Mouse (Mus musculus): Measurements from ENCODE around the gene Scly. TPM values are rescaled to one million over a fixed set of nuclear protein-coding genes. Genes with fewer than 3 reads are reported as not detected.
A peak's percentile ranks its signal among the peaks of the same experiment; 100 is the strongest.

Scly gene
- polyA plus RNA-seq, 1 experiment from 2014 or later = 11.2 TPM

DNA sequence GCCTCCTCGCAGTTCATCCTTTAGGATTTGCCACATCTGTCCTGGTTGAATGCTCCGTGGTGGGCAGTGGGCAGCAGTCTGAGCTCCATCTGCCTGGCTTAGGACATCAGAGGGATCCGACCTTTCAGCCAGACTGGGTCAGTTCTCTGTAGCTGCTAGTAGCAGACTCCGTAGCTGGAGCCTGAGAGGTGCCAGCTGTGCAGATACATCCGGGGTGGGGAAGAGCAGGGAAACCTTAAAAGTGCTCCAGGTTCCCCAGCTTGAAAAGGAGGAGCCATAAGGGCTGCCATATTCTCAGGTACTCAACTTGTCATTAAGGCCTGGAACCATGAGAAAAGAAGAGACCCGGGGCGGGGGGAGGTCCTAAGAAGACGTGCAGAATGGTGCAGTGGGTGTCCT is 67.7 kb downstream of the Scly start:
- Histone ChIP-seq H3K4me1 (ENCODE audit: control insufficient read depth, insufficient read depth, low read length) (peaks cover 4% of the 10 kb centered on the region; the same call in 1 of the 2 replicates), H3K4me3 (ENCODE audit: low read depth, low read length) (peak overlapping the region; percentile 36), H3K4me2 (ENCODE audit: low read length) (peak overlapping the region; percentile 71), H3K9ac (ENCODE audit: low read depth, low read length) (0 out of 2 replicates have a peak overlapping the region, but pooled peaks have one; percentile 45), H3K27ac (ENCODE audit: low read length) (no peak overlapping the region), H3K9me3 (replicated peaks; ENCODE audit: control insufficient read depth, low read length, poor library complexity, severe bottlenecking) (peaks cover 5% of the 10 kb centered on the region; the same call in 1 of the 2 replicates), H3K27me3 (ENCODE audit: control insufficient read depth, insufficient read depth, low read depth, low read length) (peaks cover 16% of the 10 kb centered on the region), H3K36me3 (ENCODE audit: control insufficient read depth, insufficient read depth, low read length) (0 out of 2 replicates have a peak, but pooled peaks cover 2% of the 10 kb centered on the region)
- WGBS = 26% methylated on average over 8 of the region's 8 CpGs
- no peak for ATAC-seq

DNA sequence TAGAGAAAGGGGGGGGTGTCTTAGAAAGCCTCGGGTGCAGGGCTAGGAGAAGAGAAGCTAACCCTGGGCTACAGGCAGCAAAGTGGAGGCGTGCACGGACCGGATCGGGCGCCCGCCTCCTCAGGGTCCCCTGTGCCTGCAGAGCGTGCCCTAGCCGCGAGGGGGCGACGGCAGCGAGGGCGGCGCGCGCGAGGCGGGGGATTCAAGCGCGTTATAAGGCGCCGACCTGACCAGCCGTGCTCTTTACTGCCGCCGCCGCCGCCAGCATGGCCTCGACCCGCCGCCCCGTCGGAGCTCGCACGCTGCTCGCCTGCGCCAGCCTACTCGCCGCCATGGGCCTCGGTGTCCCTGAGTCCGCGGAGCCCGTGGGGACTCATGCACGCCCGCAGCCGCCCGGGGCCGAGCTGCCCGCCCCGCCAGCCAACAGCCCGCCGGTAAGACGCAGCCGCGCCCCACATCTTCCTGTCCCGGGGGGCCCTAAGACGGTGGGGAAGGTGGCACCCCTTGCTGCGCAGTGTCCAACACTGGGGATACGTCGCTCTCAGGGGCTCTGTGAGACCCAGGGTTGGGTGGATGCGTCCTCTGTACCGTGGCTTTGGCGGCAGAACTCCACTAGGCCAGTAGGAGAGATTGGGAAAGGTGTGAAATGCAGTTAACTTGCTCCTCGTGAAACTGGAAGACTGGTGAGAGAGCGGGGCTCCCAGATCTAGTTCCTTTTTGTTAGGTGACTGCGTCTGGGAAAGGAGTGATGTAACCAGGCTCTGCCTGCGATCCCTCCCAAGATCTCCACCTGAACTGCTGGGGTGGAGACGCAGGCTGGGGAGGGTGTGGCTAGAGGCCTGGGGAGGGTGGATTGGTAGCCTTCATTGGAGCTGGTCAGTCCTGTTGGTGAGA is 68.3 kb downstream of the Scly start, which contains the start of gene Erfe:
Erfe (plus strand) TSS at position 216 of the 894 bp plus-strand sequence.
- Histone ChIP-seq H3K27ac (ENCODE audit: low read length) (no peak within 1 kb of the TSS), H3K36me3 (ENCODE audit: control insufficient read depth, insufficient read depth, low read length) (peaks cover 3% of the 10 kb centered on the region), H3K4me1 (ENCODE audit: control insufficient read depth, insufficient read depth, low read length) (peaks cover 4% of the 10 kb centered on the region; the same call in 1 of the 2 replicates), H3K27me3 (ENCODE audit: control insufficient read depth, insufficient read depth, low read depth, low read length) (peaks cover 16% of the 10 kb centered on the region), H3K9ac (ENCODE audit: low read depth, low read length) (peak within 1 kb of the TSS; percentile 45; the same call in 1 of the 2 replicates), H3K9me3 (replicated peaks; ENCODE audit: control insufficient read depth, low read length, poor library complexity, severe bottlenecking) (peaks cover 5% of the 10 kb centered on the region; the same call in 1 of the 2 replicates), H3K4me3 (ENCODE audit: low read depth, low read length) (peak within 1 kb of the TSS; percentile 36), H3K4me2 (ENCODE audit: low read length) (peak within 1 kb of the TSS; percentile 71)
- under 1% methylated on average over 52 of the region's 68 CpGs for WGBS
- ATAC-seq = peak; percentile 27; the same call in 1 of the 2 replicates

DNA sequence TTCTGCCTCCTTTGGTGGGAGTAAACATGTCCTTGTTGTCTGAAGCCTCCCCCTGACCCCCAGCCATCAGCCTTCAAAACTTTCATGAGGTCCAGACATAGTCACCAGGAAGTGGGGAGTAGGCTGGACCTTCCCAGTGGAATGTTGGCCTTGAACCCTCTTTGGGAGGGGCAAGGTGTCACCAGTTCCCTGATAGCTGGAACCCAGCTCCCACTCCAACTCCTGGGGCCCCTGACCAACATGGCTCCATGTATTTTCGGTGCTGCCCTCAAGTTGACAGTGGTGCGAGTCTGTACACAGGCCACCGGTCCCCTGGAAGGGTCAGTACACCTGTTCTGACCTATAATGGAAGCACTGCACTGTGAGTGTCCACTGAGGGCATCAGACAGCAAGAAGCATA is 69.2 kb downstream of the Scly start:
- no peak overlapping the region for H3K9ac ChIP-seq (ENCODE audit: low read depth, low read length)
- 97% methylated on average over 3 of the region's 3 CpGs for WGBS
- peaks cover 8% of the 10 kb centered on the region for H3K36me3 ChIP-seq (ENCODE audit: control insufficient read depth, insufficient read depth, low read length)
- H3K4me1 ChIP-seq (ENCODE audit: control insufficient read depth, insufficient read depth, low read length) = peaks cover 4% of the 10 kb centered on the region; the same call in 1 of the 2 replicates
- ATAC-seq = no peak
- H3K27me3 ChIP-seq (ENCODE audit: control insufficient read depth, insufficient read depth, low read depth, low read length) = peaks cover 16% of the 10 kb centered on the region
- no peak overlapping the region for H3K4me3 ChIP-seq (ENCODE audit: low read depth, low read length)
- peaks cover 5% of the 10 kb centered on the region; the same call in 1 of the 2 replicates for H3K9me3 ChIP-seq (replicated peaks; ENCODE audit: control insufficient read depth, low read length, poor library complexity, severe bottlenecking)
- no peak overlapping the region for H3K4me2 ChIP-seq (ENCODE audit: low read length)
- H3K27ac ChIP-seq (ENCODE audit: low read length) = no peak overlapping the region

GRCm38 (mm10) chr1:91369408-91369807 is 71.3 kb downstream of the Scly start:
- no peaks in the 10 kb centered on the region for H3K9me3 ChIP-seq (replicated peaks; ENCODE audit: control insufficient read depth, low read length, poor library complexity, severe bottlenecking)
- no peak overlapping the region for H3K9ac ChIP-seq (ENCODE audit: low read depth, low read length)
- no peak overlapping the region for H3K27ac ChIP-seq (ENCODE audit: low read length)
- H3K4me2 ChIP-seq (ENCODE audit: low read length) = no peak overlapping the region
- peaks cover 19% of the 10 kb centered on the region for H3K36me3 ChIP-seq (ENCODE audit: control insufficient read depth, insufficient read depth, low read length)
- H3K4me3 ChIP-seq (ENCODE audit: low read depth, low read length) = no peak overlapping the region
- H3K27me3 ChIP-seq (ENCODE audit: control insufficient read depth, insufficient read depth, low read depth, low read length) = peaks cover 16% of the 10 kb centered on the region
- peaks cover 4% of the 10 kb centered on the region; the same call in 1 of the 2 replicates for H3K4me1 ChIP-seq (ENCODE audit: control insufficient read depth, insufficient read depth, low read length)
- 72% methylated on average over 4 of the region's 4 CpGs for WGBS
- no peak for ATAC-seq

DNA sequence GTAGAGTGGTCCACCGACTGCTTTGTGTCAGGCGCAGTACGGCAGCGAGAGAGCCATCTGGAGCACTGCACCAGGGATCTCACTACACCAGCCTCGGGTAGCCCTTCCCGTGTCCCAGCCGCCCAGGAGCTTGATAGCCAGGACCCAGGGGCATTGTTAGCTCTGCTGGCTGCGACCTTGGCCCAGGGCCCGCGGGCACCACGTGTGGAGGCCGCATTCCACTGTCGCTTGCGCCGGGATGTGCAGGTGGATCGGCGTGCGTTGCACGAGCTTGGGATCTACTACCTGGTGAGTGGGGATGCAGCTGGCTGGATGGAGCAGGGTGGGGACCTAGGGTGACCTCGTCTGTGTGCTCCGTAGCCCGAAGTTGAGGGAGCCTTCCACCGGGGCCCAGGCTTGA is 71.9 kb downstream of the Scly start:
- Histone ChIP-seq H3K4me3 (ENCODE audit: low read depth, low read length) (no peak overlapping the region), H3K9me3 (replicated peaks; ENCODE audit: control insufficient read depth, low read length, poor library complexity, severe bottlenecking) (no peaks in the 10 kb centered on the region), H3K36me3 (ENCODE audit: control insufficient read depth, insufficient read depth, low read length) (peaks cover 26% of the 10 kb centered on the region), H3K9ac (ENCODE audit: low read depth, low read length) (no peak overlapping the region), H3K4me1 (ENCODE audit: control insufficient read depth, insufficient read depth, low read length) (peaks cover 4% of the 10 kb centered on the region; the same call in 1 of the 2 replicates), H3K27ac (ENCODE audit: low read length) (no peak overlapping the region), H3K27me3 (ENCODE audit: control insufficient read depth, insufficient read depth, low read depth, low read length) (peaks cover 16% of the 10 kb centered on the region), H3K4me2 (ENCODE audit: low read length) (no peak overlapping the region)
- 87% methylated on average over 23 of the region's 23 CpGs for WGBS
- no peak for ATAC-seq

Other genes with a start within 250 kb of the Scly start
- 0.24 and 0.48 TPM in 2 replicates for gene Rbm44, start 153.2 kb upstream of the Scly start, polyA plus RNA-seq (2015; fragmentation: Nextera tagmentation; extraction: Ambion mirVana)
- 6.7 and 14.0 TPM in 2 replicates for gene Ramp1, start 118.5 kb upstream of the Scly start, polyA plus RNA-seq (2015; fragmentation: Nextera tagmentation; extraction: Ambion mirVana)
- gene Ube2f, start 48.0 kb upstream of the Scly start, polyA plus RNA-seq (2015; fragmentation: Nextera tagmentation; extraction: Ambion mirVana) = 57.0 and 59.6 TPM in 2 replicates
- gene Espnl, start 23.7 kb downstream of the Scly start, polyA plus RNA-seq (2015; fragmentation: Nextera tagmentation; extraction: Ambion mirVana) = 0.04 and 0.13 TPM in 2 replicates
- gene Klhl30, start 52.7 kb downstream of the Scly start, polyA plus RNA-seq (2015; fragmentation: Nextera tagmentation; extraction: Ambion mirVana) = 0.11 and 0.13 TPM in 2 replicates
- 0.18 and 0.25 TPM in 2 replicates for gene Erfe, start 68.1 kb downstream of the Scly start, polyA plus RNA-seq (2015; fragmentation: Nextera tagmentation; extraction: Ambion mirVana)
- 141 and 143 TPM in 2 replicates for gene Ilkap, start 100.5 kb downstream of the Scly start, polyA plus RNA-seq (2015; fragmentation: Nextera tagmentation; extraction: Ambion mirVana)
- gene Hes6, start 115.7 kb downstream of the Scly start, polyA plus RNA-seq (2015; fragmentation: Nextera tagmentation; extraction: Ambion mirVana) = 153 and 173 TPM in 2 replicates
- 4.5 and 5.1 TPM in 2 replicates for gene Per2, start 161.0 kb downstream of the Scly start, polyA plus RNA-seq (2015; fragmentation: Nextera tagmentation; extraction: Ambion mirVana)
- 10.8 and 10.9 TPM in 2 replicates for gene Traf3ip1, start 196.3 kb downstream of the Scly start, polyA plus RNA-seq (2015; fragmentation: Nextera tagmentation; extraction: Ambion mirVana)
- 10.0 and 11.0 TPM in 2 replicates for gene Asb1, start 242.2 kb downstream of the Scly start, polyA plus RNA-seq (2015; fragmentation: Nextera tagmentation; extraction: Ambion mirVana)